10 mouse cellular contexts compared by ENCODE assay signal in genomic region chr15:84975729-84976128, GRCm38 (mm10). TPM values are rescaled to one million over a fixed set of nuclear protein-coding genes. Genes with fewer than 3 reads are reported as not detected.
DNase-seq lines count a peak whose midpoint lies in the region; ATAC-seq and TF ChIP-seq lines count a peak whose summit lies in the region.
"Had no signal": no experiment of that assay in that cellular context is flagged by ENCODE, and none has a peak within 500 bp of the region (broad histone marks: within the 10 kb centered on the region; RNA-seq: fewer than 3 reads in every experiment).

No protein-coding gene starts in this region.

- TF ChIP-seq CTCF in cerebellum, adult 2 months (IDR thresholded peaks at IDR 0.05; ENCODE audit: borderline replicate concordance, insufficient read depth, low read depth, low read length), result no peak
- TF ChIP-seq CTCF in forebrain, postnatal 0 days (IDR thresholded peaks at IDR 0.05; ENCODE audit: low read depth), result no peak

- peaks cover 45% of the 10 kb centered on the region for H3K4me1 ChIP-seq in cerebellum, adult 2 months (ENCODE audit: control insufficient read depth, insufficient read depth, low read length)
- H3K4me1 ChIP-seq in forebrain, postnatal 0 days (ENCODE audit: insufficient read depth), result 0 out of 2 replicates have a peak, but pooled peaks cover 4% of the 10 kb centered on the region
- H3K4me1 ChIP-seq: limb, embryonic 15.5 days had no signal

- TF ChIP-seq POLR2A in cerebellum, adult 2 months (IDR thresholded peaks at IDR 0.05; ENCODE audit: borderline replicate concordance, insufficient read depth, low read length), result no peak

- H3K4me3 ChIP-seq in cerebellum, adult 2 months (replicated peaks; ENCODE audit: insufficient read depth, low read depth, low read length), result no peak overlapping the region
- H3K4me3 ChIP-seq in forebrain, postnatal 0 days (ENCODE audit: low read depth, low read length), result no peak overlapping the region
- no peak overlapping the region for H3K4me3 ChIP-seq in macrophage (ENCODE audit: inconsistent target)
- H3K4me3 ChIP-seq: limb, embryonic 15.5 days had no signal

- no peaks in the 10 kb centered on the region for H3K9me3 ChIP-seq in forebrain, postnatal 0 days (ENCODE audit: low read length)
- H3K9me3 ChIP-seq: limb, embryonic 15.5 days had no signal

- peak; percentile 56 for ATAC-seq in forebrain, postnatal 0 days
- no peak for ATAC-seq in megakaryocyte progenitor cell, adult 5-6 weeks (replicated peaks; ENCODE audit: poor library complexity)

- H3K36me3 ChIP-seq in forebrain, postnatal 0 days (ENCODE audit: insufficient read depth), result peaks cover 3% of the 10 kb centered on the region; the same call in 1 of the 2 replicates
- peaks cover 17% of the 10 kb centered on the region; the same call in 1 of the 2 replicates for H3K36me3 ChIP-seq in macrophage (ENCODE audit: inconsistent target)
- H3K36me3 ChIP-seq: limb, embryonic 15.5 days had no signal

- intact Hi-C loops in left cerebral cortex, postnatal 4 days (cut with DNase I), result no loop called here

- H3K27me3 ChIP-seq in cerebellum, adult 2 months (ENCODE audit: control insufficient read depth, insufficient read depth, low read length), result no peaks in the 10 kb centered on the region
- H3K27me3 ChIP-seq in forebrain, postnatal 0 days (ENCODE audit: insufficient read depth, low read length), result no peaks in the 10 kb centered on the region
- H3K27me3 ChIP-seq: limb, embryonic 15.5 days had no signal

- peak in 1 of 2 experiments; percentile 32 for DNase-seq in cerebellum, adult 2 months
- DNase-seq in cerebellum, adult 9-11 months, result no peak
- DNase-seq in left cerebral cortex, adult 11 months (ENCODE audit: low spot score), result peak; percentile 72
- DNase-seq in left cerebral cortex, postnatal 4 days, result no peak
- DNase-seq in forebrain, postnatal 0 days, result no peak
- DNase-seq in lung, postnatal 10 days, result no peak

- no peak overlapping the region for H3K9ac ChIP-seq in forebrain, postnatal 0 days
- H3K9ac ChIP-seq: limb, embryonic 15.5 days had no signal

- peak overlapping the region; percentile 22; the same call in 1 of the 2 replicates for H3K27ac ChIP-seq in cerebellum, adult 2 months (ENCODE audit: insufficient read depth, low read length)
- no peak overlapping the region for H3K27ac ChIP-seq in forebrain, postnatal 0 days (ENCODE audit: low read depth, low read length)
- H3K27ac ChIP-seq in macrophage, result peak overlapping the region; percentile 68
- H3K27ac ChIP-seq: limb, embryonic 15.5 days had no signal

- peaks cover 96% of the 10 kb centered on the region for H3K79me2 ChIP-seq in macrophage (ENCODE audit: inconsistent target)

- H3K4me2 ChIP-seq in forebrain, postnatal 0 days (ENCODE audit: low read depth), result no peak overlapping the region
- H3K4me2 ChIP-seq: limb, embryonic 15.5 days had no signal

- WGBS in cerebellum, adult 2 months, result 60% methylated on average over 4 of the region's 4 CpGs
- WGBS in forebrain, postnatal 0 days, result 44% methylated on average over 4 of the region's 4 CpGs
- 54% methylated on average over 4 of the region's 4 CpGs for WGBS in macrophage (ENCODE audit: missing documents)

RNA-seq across cellular contexts. Expression of gene 5031439G07Rik, which starts 12.6 kb away (rescaled TPM):
- polyA plus RNA-seq in cerebellum, adult 2 months (2012; rRNA removed), result 100 and 116 TPM in 2 replicates
- 100 to 1,000 TPM; 134 to 161 TPM for total RNA-seq in left cerebral cortex, postnatal 4 days (2021)
- 99.6 and 112 TPM in 2 replicates for total RNA-seq in forebrain, postnatal 0 days (2014; rRNA removed)
- 27.4 and 28.9 TPM in 2 replicates for polyA plus RNA-seq in forebrain, postnatal 0 days (2015; fragmentation: Nextera tagmentation; extraction: Ambion mirVana)
- total RNA-seq in macrophage (2018; cell fraction: chromatin; rRNA removed), result 100 to 1,000 TPM in 6 of 26 experiments, 10 to 100 TPM in 20; 15.1 to 153 (median 46.5) TPM
- total RNA-seq in macrophage (2018; cell fraction: cytosol; rRNA removed), result 100 to 1,000 TPM in 21 of 26 experiments, 10 to 100 TPM in 5; 87.5 to 220 (median 133) TPM
- 100 to 1,000 TPM in 10 of 26 experiments, 10 to 100 TPM in 16; 43.1 to 161 (median 92.0) TPM for total RNA-seq in macrophage (2018; cell fraction: nucleus; rRNA removed)
- 96.5 to 136 TPM (median 117 TPM) in 3 replicates for polyA plus RNA-seq in macrophage (2018)
- 8.0 and 10.0 TPM in 2 replicates for total RNA-seq in megakaryocyte progenitor cell, adult 5-6 weeks (2015)
- 11.7 and 17.7 TPM in 2 replicates for total RNA-seq in megakaryocyte progenitor cell, adult 5-6 weeks (2017)

RNA-seq across cellular contexts. Expression of gene Upk3a, which starts 41.2 kb away (rescaled TPM):
- 0.20 and 0.22 TPM in 2 replicates for polyA plus RNA-seq in cerebellum, adult 2 months (2012; rRNA removed)
- total RNA-seq in left cerebral cortex, postnatal 4 days (2021), result under 1 TPM in 1 of 2 experiments, not detected in 1; 0.48 TPM
- total RNA-seq in forebrain, postnatal 0 days (2014; rRNA removed), result 1.1 and 2.2 TPM in 2 replicates
- 1.3 and 1.4 TPM in 2 replicates for polyA plus RNA-seq in forebrain, postnatal 0 days (2015; fragmentation: Nextera tagmentation; extraction: Ambion mirVana)
- total RNA-seq in macrophage (2018; cell fraction: chromatin; rRNA removed), result not detected
- not detected for total RNA-seq in macrophage (2018; cell fraction: cytosol; rRNA removed)
- not detected for total RNA-seq in macrophage (2018; cell fraction: nucleus; rRNA removed)
- not detected in 3 replicates for polyA plus RNA-seq in macrophage (2018)
- not detected in 2 replicates for total RNA-seq in megakaryocyte progenitor cell, adult 5-6 weeks (2015)
- total RNA-seq in megakaryocyte progenitor cell, adult 5-6 weeks (2017), result not detected in 2 replicates
- polyA plus RNA-seq: neural tube, embryonic 11.5 days had no signal

RNA-seq across cellular contexts. Expression of gene Nup50, which starts 52.5 kb away (rescaled TPM):
- 17.5 and 18.9 TPM in 2 replicates for polyA plus RNA-seq in cerebellum, adult 2 months (2012; rRNA removed)
- total RNA-seq in left cerebral cortex, postnatal 4 days (2021), result 10 to 100 TPM; 30.5 to 33.9 TPM
- 19.5 and 24.8 TPM in 2 replicates for total RNA-seq in forebrain, postnatal 0 days (2014; rRNA removed)
- polyA plus RNA-seq in forebrain, postnatal 0 days (2015; fragmentation: Nextera tagmentation; extraction: Ambion mirVana), result 23.5 and 24.5 TPM in 2 replicates
- 10 to 100 TPM; 11.9 to 35.7 (median 20.8) TPM for total RNA-seq in macrophage (2018; cell fraction: chromatin; rRNA removed)
- total RNA-seq in macrophage (2018; cell fraction: cytosol; rRNA removed), result 10 to 100 TPM; 32.5 to 64.4 (median 49.7) TPM
- 10 to 100 TPM; 15.0 to 45.8 (median 31.4) TPM for total RNA-seq in macrophage (2018; cell fraction: nucleus; rRNA removed)
- 36.1 to 79.2 TPM (median 38.4 TPM) in 3 replicates for polyA plus RNA-seq in macrophage (2018)
- total RNA-seq in megakaryocyte progenitor cell, adult 5-6 weeks (2015), result 43.6 and 44.8 TPM in 2 replicates
- 87.7 and 99.3 TPM in 2 replicates for total RNA-seq in megakaryocyte progenitor cell, adult 5-6 weeks (2017)

RNA-seq across cellular contexts. Expression of gene Fam118a, which starts 53.0 kb away (rescaled TPM):
- 17.1 and 17.4 TPM in 2 replicates for polyA plus RNA-seq in cerebellum, adult 2 months (2012; rRNA removed)
- 10 to 100 TPM; 28.3 to 31.7 TPM for total RNA-seq in left cerebral cortex, postnatal 4 days (2021)
- total RNA-seq in forebrain, postnatal 0 days (2014; rRNA removed), result 27.9 and 32.8 TPM in 2 replicates
- polyA plus RNA-seq in forebrain, postnatal 0 days (2015; fragmentation: Nextera tagmentation; extraction: Ambion mirVana), result 27.2 and 30.6 TPM in 2 replicates
- total RNA-seq in macrophage (2018; cell fraction: chromatin; rRNA removed), result 10 to 100 TPM in 14 of 26 experiments, 1 to 10 TPM in 12; 1.4 to 27.3 (median 11.3) TPM
- 10 to 100 TPM in 4 of 26 experiments, 1 to 10 TPM in 22; 2.8 to 11.5 (median 7.9) TPM for total RNA-seq in macrophage (2018; cell fraction: cytosol; rRNA removed)
- total RNA-seq in macrophage (2018; cell fraction: nucleus; rRNA removed), result 10 to 100 TPM in 9 of 26 experiments, 1 to 10 TPM in 17; 2.4 to 20.7 (median 6.3) TPM
- 5.4 to 11.3 TPM (median 6.8 TPM) in 3 replicates for polyA plus RNA-seq in macrophage (2018)
- total RNA-seq in megakaryocyte progenitor cell, adult 5-6 weeks (2015), result 12.4 and 12.5 TPM in 2 replicates
- total RNA-seq in megakaryocyte progenitor cell, adult 5-6 weeks (2017), result 10.5 and 20.9 TPM in 2 replicates

RNA-seq across cellular contexts. Expression of gene Gm29666, which starts 55.9 kb away (rescaled TPM):
- 1.9 and 2.2 TPM in 2 replicates for polyA plus RNA-seq in cerebellum, adult 2 months (2012; rRNA removed)
- 1 to 10 TPM; 1.6 to 1.7 TPM for total RNA-seq in left cerebral cortex, postnatal 4 days (2021)
- total RNA-seq in forebrain, postnatal 0 days (2014; rRNA removed), result 0.54 and 0.86 TPM in 2 replicates
- 0.26 and 0.47 TPM in 2 replicates for polyA plus RNA-seq in forebrain, postnatal 0 days (2015; fragmentation: Nextera tagmentation; extraction: Ambion mirVana)
- 1 to 10 TPM in 17 of 26 experiments, under 1 TPM in 9; 0.13 to 4.5 (median 1.5) TPM for total RNA-seq in macrophage (2018; cell fraction: chromatin; rRNA removed)
- under 1 TPM in 25 of 26 experiments, not detected in 1; 0.03 to 0.29 (median 0.09) TPM for total RNA-seq in macrophage (2018; cell fraction: cytosol; rRNA removed)
- total RNA-seq in macrophage (2018; cell fraction: nucleus; rRNA removed), result 1 to 10 TPM in 16 of 26 experiments, under 1 TPM in 10; 0.23 to 3.9 (median 1.4) TPM
- polyA plus RNA-seq in macrophage (2018), result 0.15 to 0.34 TPM (median 0.26 TPM) in 3 replicates
- 0.25 and 0.46 TPM in 2 replicates for total RNA-seq in megakaryocyte progenitor cell, adult 5-6 weeks (2015)
- total RNA-seq in megakaryocyte progenitor cell, adult 5-6 weeks (2017), result 0.20 and 0.25 TPM in 2 replicates
